Mouse (Mus musculus): ENCODE results near the gene Htatsf1. TPM values are rescaled to one million over a fixed set of nuclear protein-coding genes. Genes with fewer than 3 reads are reported as not detected.

The Htatsf1 gene
- polyA plus RNA-seq (2017; shearing (Covaris generic)) = 61.8 TPM

GRCm38 (mm10) chrX:57053174-57053992 is at the start of gene Htatsf1:
Gene Htatsf1 (plus strand): TSS chrX:57053583.

GRCm38 (mm10) chrX:57042774-57043173 is 10.6 kb upstream of the Htatsf1 start, which contains the start of gene Brs3:
Gene Brs3 (plus strand): TSS chrX:57043074.

GRCm38 (mm10) chrX:57087806-57088205 is 34.4 kb downstream of the Htatsf1 start, which contains the start of gene Vgll1:
Gene Vgll1 (plus strand): TSS chrX:57088106.

Other genes with a start within 250 kb of the Htatsf1 start
- gene Map7d3, start 231.3 kb upstream of the Htatsf1 start, polyA plus RNA-seq (2017; shearing (Covaris generic)) = not detected
- gene Adgrg4, start 183.4 kb upstream of the Htatsf1 start, polyA plus RNA-seq (2017; shearing (Covaris generic)) = not detected
- gene Brs3, start 10.5 kb upstream of the Htatsf1 start, polyA plus RNA-seq (2017; shearing (Covaris generic)) = not detected
- gene Vgll1, start 34.5 kb downstream of the Htatsf1 start, polyA plus RNA-seq (2017; shearing (Covaris generic)) = not detected
- gene Cd40lg, start 158.6 kb downstream of the Htatsf1 start, polyA plus RNA-seq (2017; shearing (Covaris generic)) = 548 TPM

All from effector memory CD4-positive, alpha-beta T cell, adult 7 months (primary cell).